Mouse (Mus musculus) 3T3-L1 (cell line): Measurements from ENCODE around the gene Dis3l.
"Not testable (repeated sequence)": the region's sequence is repeated elsewhere in the genome, so short reads cannot be mapped to it uniquely, and the experiment has no call there.

Experiments
- DNase-seq: peaks from one replicate; pipeline ENCODE4 v3.0.0-alpha.2; 2015; ENCODE audit warnings: low read depth, low spot score

The Dis3l gene

GRCm38 (mm10) chr9:64316986-64317385 is 24.1 kb downstream of the Dis3l start:
- DNase-seq, result no peak

- no peak for DNase-seq
These were observed 26.4 kb downstream of the Dis3l start for GRCm38 (mm10) chr9:64314696-64315095.

GRCm38 (mm10) chr9:64312128-64312527 is 29.0 kb downstream of the Dis3l start:
- DNase-seq, result no peak

GRCm38 (mm10) chr9:64310996-64311785 is 29.9 kb downstream of the Dis3l start:
- DNase-seq, result peak; percentile 16

- peak; percentile 4 for DNase-seq
These were observed 34.4 kb downstream of the Dis3l start for GRCm38 (mm10) chr9:64306476-64307312.

GRCm38 (mm10) chr9:64303086-64303485 is 38.0 kb downstream of the Dis3l start:
- DNase-seq, result not testable (repeated sequence)

GRCm38 (mm10) chr9:64282404-64282987 is 58.6 kb downstream of the Dis3l start:
- DNase-seq, result peak; percentile 13

- peak; percentile 46 for DNase-seq
These were observed 59.3 kb downstream of the Dis3l start for GRCm38 (mm10) chr9:64281781-64282178.

GRCm38 (mm10) chr9:64281105-64281780 is 59.8 kb downstream of the Dis3l start, which contains the start of gene Tipin:
Gene Tipin, plus strand, starts transcription at chr9:64281581.
- DNase-seq, result peak; percentile 93

- DNase-seq, result peak; percentile 16
These were observed 62.3 kb downstream of the Dis3l start for GRCm38 (mm10) chr9:64278665-64279310.

- DNase-seq, result peak; percentile 90
These were observed 63.4 kb downstream of the Dis3l start for GRCm38 (mm10) chr9:64277706-64278105.

GRCm38 (mm10) chr9:64274919-64275318 is 66.2 kb downstream of the Dis3l start:
- peak; percentile 45 for DNase-seq

GRCm38 (mm10) chr9:64274291-64274690 is 66.8 kb downstream of the Dis3l start:
- no peak for DNase-seq

- no peak for DNase-seq
These were observed 67.3 kb downstream of the Dis3l start for GRCm38 (mm10) chr9:64273757-64274156.

GRCm38 (mm10) chr9:64272611-64273010 is 68.5 kb downstream of the Dis3l start:
- DNase-seq, result peak; percentile 66

- no peak for DNase-seq
These were observed 69.8 kb downstream of the Dis3l start for GRCm38 (mm10) chr9:64271249-64271648.

GRCm38 (mm10) chr9:64268836-64269235 is 72.3 kb downstream of the Dis3l start:
- DNase-seq, result not testable (repeated sequence)

GRCm38 (mm10) chr9:64268196-64268595 is 72.9 kb downstream of the Dis3l start:
- no peak for DNase-seq

- no peak for DNase-seq
These were observed 73.9 kb downstream of the Dis3l start for GRCm38 (mm10) chr9:64267231-64267630.

- no peak for DNase-seq
These were observed 76.3 kb downstream of the Dis3l start for GRCm38 (mm10) chr9:64264813-64265212.

GRCm38 (mm10) chr9:64261023-64261422 is 80.1 kb downstream of the Dis3l start:
- peak; percentile 68 for DNase-seq
